Mouse (Mus musculus): ENCODE data around the gene Eif2d.

Eif2d gene

GRCm38 (mm10) chr1:131153018-131153629 is at the start of gene Eif2d:
TSS of gene Eif2d (plus strand) at chr1:131153181.
- DNase-seq (ENCODE audit: low read depth, low spot score), result peak; percentile 54

DNA sequence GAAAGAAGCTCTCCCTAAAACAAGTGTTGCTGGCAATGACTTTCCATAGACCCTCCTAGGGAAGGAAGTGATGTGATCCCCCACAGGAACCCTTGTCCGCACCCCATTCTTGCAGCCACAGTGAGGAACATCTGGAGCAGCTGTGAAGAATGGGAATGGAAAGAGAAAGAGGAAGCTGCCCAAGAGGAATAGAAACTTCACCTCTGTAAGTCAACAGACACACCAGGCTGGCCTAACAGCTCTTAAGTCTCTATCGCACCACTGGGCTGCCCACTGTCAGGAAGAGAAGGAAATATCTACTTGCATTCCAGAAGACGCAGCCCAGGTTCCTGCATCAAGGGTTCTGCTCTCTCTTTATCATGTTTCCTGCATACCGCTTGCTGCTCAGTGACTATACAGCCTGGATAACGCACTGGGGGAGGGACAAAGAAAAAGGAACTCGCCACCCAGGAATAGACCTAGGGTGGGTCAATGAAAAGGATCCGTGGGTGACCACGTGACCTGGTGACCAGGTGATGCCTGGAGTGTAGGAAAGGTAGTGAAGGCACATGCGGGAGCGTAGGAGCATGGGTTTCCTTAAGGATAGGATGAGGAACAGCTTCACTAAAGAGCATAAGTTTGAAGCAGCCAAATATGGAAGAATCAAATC is 49.1 kb upstream of the Eif2d start:
- no peak for DNase-seq (ENCODE audit: low read depth, low spot score)

GRCm38 (mm10) chr1:131107575-131108308 is 45.2 kb upstream of the Eif2d start:
- DNase-seq (ENCODE audit: low read depth, low spot score), result no peak

DNA sequence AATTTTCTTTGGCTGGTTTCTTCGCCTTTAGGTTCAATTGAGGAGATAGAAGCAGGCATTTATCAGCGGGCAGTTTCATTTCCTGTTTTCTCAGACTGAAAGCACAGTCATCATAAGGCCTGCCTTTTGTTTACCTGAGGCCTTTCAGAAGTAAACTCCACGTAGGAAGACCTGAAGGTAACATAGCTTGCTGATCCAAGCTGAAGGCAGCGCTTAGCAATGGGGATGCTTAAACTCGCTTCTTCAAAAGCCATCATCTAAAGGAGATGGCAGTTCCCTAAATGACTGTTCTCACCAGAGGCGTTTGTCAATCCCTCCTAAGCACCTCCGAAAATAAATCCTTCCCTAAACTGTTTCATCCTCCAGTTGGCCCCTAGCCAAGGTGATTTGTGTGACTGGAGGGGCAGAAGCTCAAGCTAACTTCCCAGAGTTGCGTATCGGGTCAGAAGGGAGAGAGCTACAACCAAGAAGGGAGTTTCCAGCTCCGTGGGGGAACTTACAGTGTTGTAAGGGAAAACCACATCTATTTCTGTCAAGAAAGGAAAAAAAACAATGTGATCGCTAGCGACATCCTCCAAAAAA is 42.4 kb upstream of the Eif2d start:
- no peak for DNase-seq (ENCODE audit: low read depth, low spot score)

GRCm38 (mm10) chr1:131112576-131112975 is 40.4 kb upstream of the Eif2d start:
- no peak for DNase-seq (ENCODE audit: low read depth, low spot score)

DNA sequence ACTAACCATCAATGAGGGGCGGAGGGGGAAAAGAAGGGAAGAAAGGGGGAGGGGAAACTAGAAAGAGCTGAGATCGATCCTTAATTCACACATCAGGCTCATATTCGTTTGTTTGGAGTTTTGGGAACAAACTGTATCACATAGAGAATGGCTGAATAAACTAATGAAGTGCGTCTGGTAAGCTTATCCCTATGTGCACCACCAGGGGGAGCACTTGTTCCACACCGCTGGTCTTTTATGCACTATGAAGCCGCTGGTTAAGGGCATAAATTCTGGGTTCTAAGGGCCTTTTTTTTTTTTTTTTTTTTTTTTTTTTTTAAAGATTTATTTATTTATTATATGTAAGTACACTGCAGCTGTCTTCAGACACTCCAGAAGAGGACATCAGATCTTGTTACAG is 37.0 kb upstream of the Eif2d start:
- DNase-seq (ENCODE audit: low read depth, low spot score), result peak; percentile 54

GRCm38 (mm10) chr1:131116430-131117011 is 36.5 kb upstream of the Eif2d start:
- DNase-seq (ENCODE audit: low read depth, low spot score), result no peak

DNA sequence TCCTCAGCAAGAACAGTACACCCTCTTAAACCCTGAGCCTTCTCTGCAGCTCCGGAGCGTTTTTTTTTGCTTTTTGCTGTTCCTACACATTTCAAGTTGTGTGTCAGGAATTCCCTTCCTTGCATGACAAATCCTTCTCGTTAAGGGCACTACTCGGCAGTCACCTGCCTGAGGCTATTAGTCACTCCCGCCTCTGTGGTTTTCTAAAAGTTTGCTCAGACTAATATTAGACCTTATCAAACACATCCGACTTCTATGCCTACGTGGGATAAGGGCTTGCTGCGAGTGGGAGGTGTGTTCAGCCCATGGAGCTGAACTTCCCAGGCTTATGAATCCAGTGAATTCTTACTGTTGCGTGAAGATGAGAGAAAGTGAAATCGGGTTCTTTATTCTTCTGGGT is 34.5 kb upstream of the Eif2d start:
- no peak for DNase-seq (ENCODE audit: low read depth, low spot score)

DNA sequence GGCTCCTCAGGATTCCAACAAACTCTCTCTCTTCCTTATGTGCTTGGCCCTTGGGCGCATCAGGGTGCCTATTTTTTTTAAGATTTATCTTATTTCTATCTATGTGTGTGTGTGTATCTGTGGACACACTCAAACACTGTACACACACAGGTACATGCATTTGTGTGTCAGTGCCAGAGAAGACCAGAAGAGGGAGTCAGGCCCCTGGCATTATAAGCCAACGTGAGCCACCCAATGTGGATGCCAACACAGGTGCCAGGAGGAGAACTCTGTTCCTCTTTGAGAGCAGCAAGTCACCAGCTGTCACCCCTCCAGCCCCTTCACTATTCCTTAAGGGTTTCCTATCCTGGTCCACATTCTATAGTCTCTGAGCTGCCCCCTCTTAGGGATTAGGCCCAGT is 34.0 kb upstream of the Eif2d start:
- no peak for DNase-seq (ENCODE audit: low read depth, low spot score)

GRCm38 (mm10) chr1:131121987-131122386 is 31.0 kb upstream of the Eif2d start:
- DNase-seq (ENCODE audit: low read depth, low spot score), result no peak

GRCm38 (mm10) chr1:131123522-131124265 is 29.3 kb upstream of the Eif2d start:
- no peak for DNase-seq (ENCODE audit: low read depth, low spot score)

- DNase-seq (ENCODE audit: low read depth, low spot score), result no peak
Observed at GRCm38 (mm10) chr1:131125987-131126744, 26.8 kb upstream of the Eif2d start.

GRCm38 (mm10) chr1:131134231-131134630 is 18.8 kb upstream of the Eif2d start:
- DNase-seq (ENCODE audit: low read depth, low spot score), result no peak

- DNase-seq (ENCODE audit: low read depth, low spot score), result no peak
Observed at GRCm38 (mm10) chr1:131134942-131135522, 17.9 kb upstream of the Eif2d start.

DNA sequence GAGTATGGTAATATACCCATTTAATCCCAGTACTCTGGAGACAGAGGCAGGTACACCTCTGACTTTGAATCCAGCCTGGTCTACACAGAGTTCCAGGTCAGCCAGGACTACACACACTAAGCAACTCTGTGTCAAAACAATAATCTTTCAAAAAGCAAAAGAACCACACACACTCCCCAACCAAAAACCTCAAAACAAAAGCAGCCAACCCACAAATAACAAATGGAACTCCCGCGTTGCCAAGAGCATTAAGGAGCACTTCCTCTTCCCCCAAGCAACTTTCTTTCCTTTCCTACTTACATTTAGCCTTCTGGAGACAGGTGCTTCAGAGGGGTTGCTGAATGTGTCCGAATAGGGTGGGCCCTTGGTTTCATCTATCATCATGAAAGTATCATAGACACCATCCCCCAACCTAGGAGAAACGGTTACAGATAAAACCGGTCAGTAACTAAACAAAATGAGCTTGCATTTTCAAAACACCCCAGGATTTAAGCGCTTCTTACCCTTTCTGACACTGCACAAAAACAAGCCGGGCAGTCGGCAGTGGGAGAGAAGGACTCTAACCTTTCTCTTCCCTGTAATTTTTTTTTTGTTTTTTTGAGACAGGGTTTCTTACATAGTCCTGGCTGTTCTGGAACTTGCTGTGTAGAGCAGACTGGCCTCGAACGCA is 16.9 kb upstream of the Eif2d start:
- no peak for DNase-seq (ENCODE audit: low read depth, low spot score)

- DNase-seq (ENCODE audit: low read depth, low spot score), result no peak
Observed at GRCm38 (mm10) chr1:131137111-131137510, 15.9 kb upstream of the Eif2d start.

DNA sequence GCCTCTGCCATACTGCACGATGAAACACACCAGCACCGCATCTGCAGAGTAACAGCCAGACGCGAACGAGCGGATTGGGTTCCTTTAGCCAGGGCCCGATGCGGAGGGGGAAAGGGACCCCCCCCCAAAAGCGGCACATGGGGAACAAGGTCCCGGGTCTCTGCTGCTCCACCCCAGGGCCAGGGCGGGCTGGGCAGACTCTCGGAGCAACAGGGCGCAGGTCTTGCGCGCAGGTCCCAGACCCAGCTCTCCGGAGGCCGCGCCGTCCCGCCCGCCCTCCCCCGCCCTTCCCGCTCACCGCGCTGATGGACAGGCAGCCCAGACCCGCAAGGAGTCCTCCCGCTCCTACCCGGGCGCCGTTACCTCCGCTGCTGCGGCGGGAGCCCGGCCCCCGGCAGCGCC is 15.3 kb upstream of the Eif2d start:
- DNase-seq (ENCODE audit: low read depth, low spot score), result no peak

GRCm38 (mm10) chr1:131138191-131139016 is 14.6 kb upstream of the Eif2d start, which contains the start of gene Dyrk3:
TSS of gene Dyrk3 (minus strand) at chr1:131138340.
- peak; percentile 90 for DNase-seq (ENCODE audit: low read depth, low spot score)
